Mouse (Mus musculus) midbrain, embryonic 11.5 days (tissue): Measurements from ENCODE around the gene Odf4. TPM values are rescaled to one million over a fixed set of nuclear protein-coding genes. Genes with fewer than 3 reads are reported as not detected.
"Not testable (repeated sequence)": the region's sequence is repeated elsewhere in the genome, so short reads cannot be mapped to it uniquely, and the experiment has no call there.

Source experiments
- ATAC-seq: fragments of 200-750 bp; cut with Nextera tagmentation; 2 replicates; pipeline ENCODE4 v1.8.0; 2017; ENCODE audit warnings: moderate TSS enrichment, moderate library complexity; ENCODE audit not compliant: low FRiP score
- DNase-seq: peaks from one replicate; pipeline ENCODE4 v3.0.0; 2015; ENCODE audit warnings: low spot score; ENCODE audit errors: missing footprints
- H3K27ac ChIP-seq: fragments of 300-500 bp; sonication (generic); 2 replicates; pipeline ENCODE4 v1.5.1; 2014; ENCODE audit warnings: low read depth, low read length
- H3K27me3 ChIP-seq: fragments of 300-500 bp; sonication (generic); 2 replicates; pipeline ENCODE4 v1.6.1; 2014; ENCODE audit warnings: mild to moderate bottlenecking, low read length, moderate library complexity, mixed read lengths; ENCODE audit not compliant: control insufficient read depth, insufficient read depth
- H3K36me3 ChIP-seq: fragments of 300-500 bp; sonication (generic); 2 replicates; pipeline ENCODE4 v1.6.1; 2014; ENCODE audit warnings: mild to moderate bottlenecking, low read length, moderate library complexity, mixed read lengths; ENCODE audit not compliant: control insufficient read depth, insufficient read depth
- H3K4me1 ChIP-seq: fragments of 300-500 bp; sonication (generic); 2 replicates; pipeline ENCODE4 v1.6.1; 2014; ENCODE audit warnings: low read length; ENCODE audit not compliant: control insufficient read depth, insufficient read depth
- H3K4me2 ChIP-seq: fragments of 300-500 bp; sonication (generic); 2 replicates; pipeline ENCODE4 v1.6.1; 2014; ENCODE audit warnings: mild to moderate bottlenecking, moderate library complexity
- H3K4me3 ChIP-seq: fragments of 300-500 bp; sonication (generic); 2 replicates; pipeline ENCODE4 v1.5.1; 2014; ENCODE audit warnings: low read depth, low read length
- H3K9ac ChIP-seq: fragments of 300-500 bp; sonication (generic); 2 replicates; pipeline ENCODE4 v1.6.1; 2014; ENCODE audit warnings: low read length
- H3K9me3 ChIP-seq: fragments of 300-500 bp; sonication (generic); 2 replicates; pipeline ENCODE4 v1.6.1; 2016; ENCODE audit warnings: low read length; ENCODE audit not compliant: control insufficient read depth
- WGBS: fragments of 180-500 bp; shearing (Covaris S2); extraction: QIAGEN DNeasy Blood & Tissue Kit; methylation state at CpG from one replicate; pipeline ENCODE4 v1.1.7; 2014; 5-methylcytosine and 5-hydroxymethylcytosine counted together
- polyA plus RNA-seq: library from polyadenylated mRNA; unstranded; fragments of >200 nt; fragmentation: Nextera tagmentation; extraction: Ambion mirVana; gene quantifications from 2 replicates; pipeline ENCODE4 v1.2.1, GENCODE M21; 2014

Gene Odf4
- polyA plus RNA-seq, 1 experiment from 2014 or later, result not detected

- WGBS, result 61% methylated on average over 4 of the region's 4 CpGs
- Histone ChIP-seq H3K9ac (peak overlapping the region; percentile 75), H3K36me3 (no peaks in the 10 kb centered on the region), H3K4me2 (peak overlapping the region; percentile 42), H3K9me3 (no peaks in the 10 kb centered on the region), H3K4me1 (peaks cover 5% of the 10 kb centered on the region), H3K27ac (no peak overlapping the region), H3K4me3 (peak overlapping the region; percentile 38), H3K27me3 (no peaks in the 10 kb centered on the region)
- DNase-seq, result no peak
- no peak for ATAC-seq
These were observed 13.6 kb upstream of the Odf4 start for GRCm38 (mm10) chr11:68940516-68940915.

DNA sequence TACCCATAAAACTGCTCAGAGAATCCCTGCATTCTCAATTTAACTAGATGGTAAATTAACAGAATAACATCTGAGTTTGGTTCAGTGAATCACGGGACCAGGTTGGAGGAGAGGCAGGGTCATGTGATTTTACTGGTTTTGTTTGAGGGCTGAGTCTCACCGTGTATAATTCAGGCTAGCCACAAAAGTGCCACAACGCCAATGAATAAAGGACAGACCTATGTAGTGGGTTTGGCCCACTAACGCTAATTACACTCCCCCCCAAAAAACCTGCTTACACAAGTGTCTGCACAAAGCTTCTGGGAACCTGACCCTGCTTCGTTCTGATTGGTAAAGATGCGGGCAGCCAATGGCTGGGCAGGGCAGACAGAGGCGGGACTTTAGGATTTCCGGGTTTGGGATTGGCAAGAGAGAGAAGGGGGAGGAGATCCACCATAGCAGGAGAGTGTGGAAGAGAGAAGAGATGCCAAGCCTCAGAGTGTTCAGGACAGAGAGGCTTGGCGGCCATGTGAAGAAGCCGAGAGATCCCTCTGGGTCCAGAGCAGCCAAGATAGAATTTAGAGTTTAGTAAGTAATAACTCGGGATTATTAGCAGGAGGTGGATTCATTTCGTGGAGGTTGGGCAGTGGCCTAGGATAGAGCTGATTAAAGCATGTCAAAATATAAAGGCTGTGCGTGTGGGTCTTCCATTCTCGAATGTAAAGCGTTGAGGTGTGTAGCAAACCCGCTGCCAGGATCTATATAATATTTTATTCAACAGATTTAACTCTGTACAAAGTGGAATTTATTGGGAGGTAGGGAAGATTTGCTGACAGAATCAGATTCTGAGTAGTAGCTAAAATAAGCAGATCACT is 12.8 kb upstream of the Odf4 start:
- Histone ChIP-seq H3K27me3 (no peaks in the 10 kb centered on the region), H3K4me1 (peaks cover 5% of the 10 kb centered on the region), H3K4me2 (peak overlapping the region; percentile 42), H3K9ac (peak overlapping the region; percentile 75), H3K4me3 (peak overlapping the region; percentile 38), H3K27ac (no peak overlapping the region), H3K36me3 (no peaks in the 10 kb centered on the region), H3K9me3 (no peaks in the 10 kb centered on the region)
- ATAC-seq (peak; percentile 100), DNase-seq (peak; percentile 97)
- WGBS, result 5% methylated on average over 16 of the region's 16 CpGs

GRCm38 (mm10) chr11:68936951-68937350 is 10.1 kb upstream of the Odf4 start:
- H3K4me2 ChIP-seq, H3K36me3 ChIP-seq, H3K4me1 ChIP-seq, DNase-seq, H3K27me3 ChIP-seq, ATAC-seq, H3K4me3 ChIP-seq, H3K27ac ChIP-seq, H3K9me3 ChIP-seq, H3K9ac ChIP-seq: not testable (repeated sequence)
- 86% methylated on average over 4 of the region's 4 CpGs for WGBS

- peak; percentile 37 for DNase-seq
- Histone ChIP-seq H3K27me3 (no peaks in the 10 kb centered on the region), H3K4me2 (no peak overlapping the region), H3K4me3 (no peak overlapping the region), H3K9ac (no peak overlapping the region), H3K36me3 (no peaks in the 10 kb centered on the region), H3K27ac (no peak overlapping the region), H3K4me1 (no peaks in the 10 kb centered on the region), H3K9me3 (no peaks in the 10 kb centered on the region)
- ATAC-seq, result no peak
- WGBS, result 76% methylated on average over 5 of the region's 5 CpGs
These were observed 7.1 kb upstream of the Odf4 start for GRCm38 (mm10) chr11:68933885-68934507.

GRCm38 (mm10) chr11:68929947-68930346 is 3.1 kb upstream of the Odf4 start:
- Histone ChIP-seq H3K9ac (no peak overlapping the region), H3K9me3 (no peaks in the 10 kb centered on the region), H3K4me2 (no peak overlapping the region), H3K4me1 (no peaks in the 10 kb centered on the region), H3K4me3 (no peak overlapping the region), H3K27ac (no peak overlapping the region), H3K27me3 (no peaks in the 10 kb centered on the region), H3K36me3 (no peaks in the 10 kb centered on the region)
- DNase-seq, result peak; percentile 35
- WGBS, result 85% methylated on average over 6 of the region's 6 CpGs
- no peak for ATAC-seq

DNA sequence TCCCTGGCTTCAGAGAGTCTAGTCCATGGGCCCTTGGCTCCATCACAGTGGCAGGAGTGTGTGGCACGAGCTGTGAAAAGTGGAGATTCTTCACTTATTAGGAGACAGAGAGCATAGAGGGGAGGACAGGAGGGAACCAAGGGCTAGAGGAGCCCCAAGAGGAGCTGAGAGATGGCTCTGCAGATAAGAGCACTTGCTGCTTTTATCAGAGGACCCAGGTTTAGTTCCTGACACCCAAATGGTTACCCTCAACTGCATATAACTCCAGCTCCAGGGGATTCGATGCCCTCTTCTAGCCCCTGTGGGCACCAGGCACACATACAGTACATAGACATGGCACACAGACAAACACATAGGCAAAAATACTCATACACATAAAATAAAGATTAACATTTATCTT is 2.1 kb downstream of the Odf4 start:
- DNase-seq (peak; percentile 28), ATAC-seq (no peak)
- H3K36me3 ChIP-seq, result no peaks in the 10 kb centered on the region
- no peak overlapping the region for H3K27ac ChIP-seq
- H3K4me3 ChIP-seq, result no peak overlapping the region
- WGBS, result 82% methylated on average over 2 of the region's 2 CpGs
- no peaks in the 10 kb centered on the region for H3K27me3 ChIP-seq
- no peaks in the 10 kb centered on the region for H3K4me1 ChIP-seq
- no peak overlapping the region for H3K9ac ChIP-seq
- H3K4me2 ChIP-seq, result no peak overlapping the region
- no peaks in the 10 kb centered on the region for H3K9me3 ChIP-seq

DNA sequence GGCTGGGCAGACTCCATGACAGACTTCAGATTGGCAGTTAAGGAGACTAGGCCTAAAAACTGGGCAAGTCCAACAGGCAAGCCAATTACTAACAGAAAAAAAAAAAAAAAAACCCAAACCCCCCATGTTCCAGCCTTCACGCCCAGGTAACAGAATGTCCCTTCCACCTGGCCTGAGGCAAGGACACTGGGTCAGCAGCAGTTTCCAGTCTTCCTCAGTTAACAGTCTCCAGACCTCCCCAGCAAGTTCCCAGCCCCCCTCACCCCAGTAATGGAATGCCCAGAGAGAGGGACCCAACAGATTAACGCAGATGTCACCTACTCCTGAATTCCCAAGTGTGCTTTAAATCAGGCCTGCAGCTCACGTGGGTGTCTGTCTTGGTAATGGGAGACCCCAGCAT is 3.7 kb downstream of the Odf4 start:
- no peak overlapping the region for H3K4me2 ChIP-seq
- no peak overlapping the region for H3K9ac ChIP-seq
- H3K36me3 ChIP-seq, result no peaks in the 10 kb centered on the region
- H3K27ac ChIP-seq, result no peak overlapping the region
- no peaks in the 10 kb centered on the region for H3K4me1 ChIP-seq
- H3K9me3 ChIP-seq, result no peaks in the 10 kb centered on the region
- DNase-seq (peak; percentile 78), ATAC-seq (no peak)
- no peaks in the 10 kb centered on the region for H3K27me3 ChIP-seq
- WGBS, result 69% methylated on average over 3 of the region's 3 CpGs
- H3K4me3 ChIP-seq, result no peak overlapping the region

DNA sequence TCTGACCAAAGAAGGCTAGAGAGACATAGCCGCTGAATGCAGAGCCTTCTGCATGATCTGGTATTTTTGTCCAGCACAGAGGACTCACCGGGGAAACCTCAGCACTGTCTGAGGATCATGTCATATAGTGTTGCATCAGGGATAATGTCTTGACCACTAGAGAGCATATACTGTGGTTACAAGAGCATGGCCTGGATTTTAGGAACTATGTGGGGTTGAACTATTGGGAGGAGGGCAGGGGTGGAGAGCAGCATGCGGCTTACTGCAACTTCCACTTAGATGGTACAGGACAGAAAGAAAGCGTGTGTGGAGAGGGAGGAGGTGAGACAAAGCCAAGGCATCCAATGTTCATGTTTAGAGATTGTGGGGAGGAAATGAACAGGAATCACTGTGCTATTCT is 12.3 kb downstream of the Odf4 start:
- DNase-seq (peak; percentile 12), ATAC-seq (no peak)
- Histone ChIP-seq H3K4me2 (no peak overlapping the region), H3K4me1 (no peaks in the 10 kb centered on the region), H3K4me3 (no peak overlapping the region), H3K27me3 (no peaks in the 10 kb centered on the region), H3K27ac (no peak overlapping the region), H3K9ac (no peak overlapping the region), H3K36me3 (no peaks in the 10 kb centered on the region), H3K9me3 (no peaks in the 10 kb centered on the region)
- WGBS, result 89% methylated on average over 4 of the region's 4 CpGs

- Histone ChIP-seq H3K4me3 (no peak overlapping the region), H3K9ac (no peak overlapping the region), H3K4me2 (no peak overlapping the region), H3K9me3 (no peaks in the 10 kb centered on the region), H3K27me3 (no peaks in the 10 kb centered on the region), H3K27ac (no peak overlapping the region), H3K36me3 (no peaks in the 10 kb centered on the region; the same call in 1 of the 2 replicates), H3K4me1 (no peaks in the 10 kb centered on the region)
- DNase-seq, result peak; percentile 69
- WGBS, result 69% methylated on average over 14 of the region's 14 CpGs
- no peak for ATAC-seq
These were observed 15.2 kb downstream of the Odf4 start for GRCm38 (mm10) chr11:68911531-68912177.
